Mouse (Mus musculus) heart, adult 18-20 months (tissue): ENCODE data around the gene Cnpy3. TPM values are rescaled to one million over a fixed set of nuclear protein-coding genes. Genes with fewer than 3 reads are reported as not detected.
"Not testable (repeated sequence)": the region's sequence is repeated elsewhere in the genome, so short reads cannot be mapped to it uniquely, and the experiment has no call there.

Source experiments
- DNase-seq, 2 experiments: peaks; one replicate each; pipeline ENCODE4 v3.0.0; 2021 to 2022; ENCODE audit warnings: mixed read lengths in 1 of 2
- long read RNA-seq, 2 experiments: library from polyadenylated mRNA; stranded (forward); transcript quantifications; one replicate each; pipeline ENCODE4 v2.0.0; 2021
- total RNA-seq, 2 experiments: library from RNA; stranded (reverse); gene quantifications; 2 replicates each; pipeline ENCODE4 v1.2.3; 2021

Cnpy3 gene
- 10 to 100 TPM; 16.5 to 18.2 TPM for total RNA-seq
- long read RNA-seq, experiment 1, transcript Cnpy3-201 (6 exons, 1,908 nt), result major isoform, 27 of 35 reads
- long read RNA-seq, experiment 1, partial matches to known transcripts, result 1 of 35 reads
- long read RNA-seq, experiment 1, other reads (novel, unspliced or antisense), result 5 of 35 reads
- long read RNA-seq, experiment 2, transcript Cnpy3-201 (6 exons, 1,908 nt), result major isoform, 14 of 17 reads
- long read RNA-seq, experiment 2, partial matches to known transcripts, result 0 of 17 reads
- long read RNA-seq, experiment 2, other reads (novel, unspliced or antisense), result 2 of 17 reads

DNA sequence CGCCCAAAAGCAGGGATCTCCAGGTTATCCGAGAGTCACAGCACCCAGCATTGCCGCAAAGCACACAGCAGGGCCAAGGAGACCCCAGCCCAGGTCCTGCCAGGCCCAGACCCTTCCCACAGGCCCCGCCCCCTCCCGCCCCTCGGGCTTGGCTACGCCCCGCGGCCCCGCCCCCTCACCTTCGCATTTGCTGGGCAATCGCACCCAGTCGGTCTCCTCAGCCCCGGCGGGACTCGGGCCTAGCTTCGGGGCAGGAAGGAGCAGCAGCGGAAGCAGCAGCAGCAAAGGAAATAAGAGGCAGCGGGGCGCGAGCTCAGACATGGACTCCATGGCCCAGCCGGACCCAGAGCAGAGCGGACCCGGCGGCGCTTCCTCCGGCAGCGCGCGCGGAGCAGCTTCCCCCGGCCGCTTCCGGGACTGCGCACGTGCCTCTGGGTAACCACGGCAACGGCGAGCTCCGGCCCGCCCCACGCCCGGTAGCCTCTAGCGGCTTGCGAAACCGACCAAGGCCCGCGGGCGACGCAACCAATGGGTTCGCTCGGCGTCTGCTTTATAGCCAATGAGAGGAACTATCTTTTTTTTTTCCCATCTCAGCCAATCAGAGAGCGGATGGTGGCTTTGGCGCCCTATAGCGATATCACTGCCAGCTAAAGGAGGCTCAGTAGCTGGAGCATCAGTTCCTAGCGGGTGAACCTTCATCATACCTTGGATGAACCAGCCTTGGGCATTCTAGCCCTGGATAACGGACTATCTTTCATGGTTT, at the start of gene Cnpy3:
Cnpy3 (minus strand) TSS at position 421 of the 763 bp plus-strand sequence.
- peak; percentile 93 to 98 for DNase-seq

DNA sequence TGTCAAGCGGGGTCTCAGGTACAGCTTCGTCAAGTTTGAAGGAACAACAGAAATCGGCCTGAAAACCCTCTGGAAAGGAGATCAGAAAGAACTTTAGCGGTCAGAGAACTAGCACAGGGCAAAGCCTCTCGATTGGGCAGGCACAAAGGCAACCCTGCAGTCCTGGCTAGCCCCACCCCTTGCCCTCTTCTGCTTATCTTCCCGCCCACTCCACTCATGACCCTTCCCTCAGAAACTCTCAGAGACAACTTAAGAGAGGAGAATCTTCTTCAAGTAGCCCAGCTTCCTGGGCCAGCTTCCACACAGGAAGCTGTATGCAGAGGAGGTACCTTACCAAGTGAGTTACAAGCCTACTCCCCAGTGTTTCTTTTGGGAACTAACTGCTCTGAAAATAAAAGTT, 49.7 kb upstream of the Cnpy3 start:
- DNase-seq, result no peak

DNA sequence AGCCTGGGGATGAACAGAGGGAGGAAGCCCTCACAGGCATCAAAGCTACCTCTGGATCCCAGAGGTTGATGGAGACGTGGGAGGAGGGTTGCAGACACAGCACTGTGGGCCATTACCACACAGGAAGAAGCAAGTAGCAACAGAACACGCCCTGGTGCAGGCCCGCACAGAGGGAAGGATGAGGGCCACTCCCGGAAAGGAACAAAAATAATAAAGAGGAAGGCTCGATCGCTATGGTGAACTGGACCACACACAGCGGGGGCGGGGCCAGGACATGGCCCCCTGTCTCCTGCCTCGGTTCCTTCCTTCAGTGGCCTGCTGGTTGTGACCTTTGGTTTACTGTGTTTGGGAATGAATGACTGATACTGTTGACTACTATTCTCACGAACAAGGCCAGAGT, 47.7 kb upstream of the Cnpy3 start:
- DNase-seq, result no peak

DNA sequence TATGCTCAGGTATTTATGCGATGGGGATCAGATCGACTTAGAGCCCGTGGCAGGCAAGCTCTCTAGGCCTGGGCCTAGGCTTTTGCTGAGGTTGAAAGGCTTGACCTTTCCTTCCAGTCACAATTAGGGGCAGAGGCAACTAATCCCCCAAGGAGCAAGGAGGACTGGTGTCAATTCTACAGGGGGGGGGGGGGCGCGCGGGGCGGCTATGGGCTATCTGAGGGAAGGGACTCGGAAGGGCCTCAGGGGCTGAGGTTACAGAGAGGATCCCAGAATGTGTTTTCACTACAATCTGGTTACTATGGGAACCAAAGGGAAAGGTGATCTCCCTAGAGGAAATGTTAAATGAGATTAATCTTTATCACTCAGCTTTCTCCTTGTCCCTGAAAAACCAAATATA, 45.4 kb upstream of the Cnpy3 start:
- DNase-seq, result no peak

DNA sequence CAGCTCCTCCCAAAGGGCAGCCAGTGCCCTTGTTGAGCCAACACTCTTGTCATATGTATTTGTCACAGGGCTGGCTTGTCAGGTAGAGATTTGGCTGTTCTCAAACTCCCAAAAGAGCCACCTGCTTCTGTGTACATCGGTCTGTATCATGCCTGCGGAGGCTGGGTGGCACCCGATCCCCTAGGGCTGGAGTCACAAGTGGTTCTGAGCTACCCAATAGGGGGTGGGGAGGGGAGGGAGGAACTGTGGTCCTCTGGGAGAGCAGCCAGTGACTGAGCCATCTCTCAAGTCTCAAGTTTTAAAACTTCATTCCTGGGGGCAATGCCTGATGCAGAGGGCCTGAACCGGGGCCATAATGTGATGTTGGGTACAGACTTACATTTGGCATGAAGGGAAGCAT, 44.7 kb upstream of the Cnpy3 start:
- DNase-seq, result no peak

DNA sequence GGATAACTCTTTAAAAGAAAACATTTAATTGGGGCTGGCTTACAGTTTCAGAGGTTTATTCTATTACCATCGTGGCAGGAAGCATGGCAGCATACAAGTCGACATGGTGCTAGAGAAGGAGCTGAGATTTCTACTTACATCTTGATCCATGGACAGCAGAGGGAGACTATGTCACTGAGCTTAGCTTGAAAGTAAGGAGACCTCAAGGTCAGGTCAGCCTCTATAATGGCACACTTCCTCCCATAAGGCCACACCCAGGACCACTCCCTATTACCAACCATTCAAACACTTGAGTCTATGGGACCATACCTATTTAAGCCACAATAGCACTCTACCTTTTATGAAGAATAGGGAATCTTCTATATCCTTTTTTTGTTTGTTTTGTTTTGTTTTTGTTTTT, 40.9 kb upstream of the Cnpy3 start:
- DNase-seq, result no peak

DNA sequence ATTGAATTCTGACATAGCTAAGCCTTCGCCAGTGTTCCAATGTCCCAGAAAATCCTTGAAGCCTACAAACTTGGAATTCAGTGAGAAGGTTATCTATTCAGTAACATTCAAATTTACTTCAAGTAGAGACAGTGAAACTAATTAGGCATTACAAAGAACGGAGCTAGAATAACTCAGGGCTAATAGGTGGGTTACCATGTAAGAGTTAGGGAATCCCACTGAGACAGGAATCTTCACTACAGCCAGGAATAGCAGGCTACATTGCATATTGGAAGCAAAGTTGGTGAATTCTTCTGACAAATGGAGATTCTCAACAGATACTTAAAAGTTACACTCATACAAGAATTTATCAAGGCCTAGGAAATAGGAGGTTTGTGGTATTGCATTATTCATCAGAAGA, 36.0 kb upstream of the Cnpy3 start:
- DNase-seq, result not testable (repeated sequence)

DNA sequence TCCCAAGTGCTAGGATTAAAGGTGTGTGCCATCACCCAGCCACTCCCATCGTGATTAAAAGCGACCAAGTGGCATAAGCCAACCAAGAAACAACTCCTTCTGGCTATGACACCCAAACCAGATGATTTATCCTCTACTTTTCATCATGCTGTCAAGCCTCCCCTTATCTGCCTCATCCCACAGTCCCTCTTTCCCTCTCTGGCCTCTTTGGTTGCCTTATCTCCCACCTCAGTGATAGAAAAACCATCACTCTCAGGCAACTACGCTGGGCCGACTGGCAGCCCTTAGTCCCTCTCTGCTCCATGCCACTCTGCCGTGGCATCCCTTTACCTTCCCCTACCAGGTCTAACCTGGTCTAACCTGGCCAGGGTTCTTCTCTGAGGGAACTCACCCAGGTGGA, 34.9 kb upstream of the Cnpy3 start:
- no peak for DNase-seq

DNA sequence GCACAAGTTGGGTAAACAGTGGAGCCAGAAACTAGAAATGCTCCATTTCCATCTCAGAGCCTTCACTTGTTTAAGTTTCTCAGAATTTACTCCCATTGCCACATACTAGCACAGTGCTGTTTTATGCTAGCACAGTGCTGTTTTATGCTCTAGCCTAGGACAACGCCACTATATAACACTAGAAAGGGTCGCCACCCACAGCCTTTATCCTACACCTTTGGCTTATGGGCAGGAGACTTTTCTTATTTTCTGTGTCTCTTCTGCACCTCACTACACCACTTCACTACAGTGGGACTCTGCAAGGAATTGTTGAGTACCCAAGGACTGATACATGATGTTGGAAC, 31.2 kb upstream of the Cnpy3 start:
- DNase-seq, result no peak

DNA sequence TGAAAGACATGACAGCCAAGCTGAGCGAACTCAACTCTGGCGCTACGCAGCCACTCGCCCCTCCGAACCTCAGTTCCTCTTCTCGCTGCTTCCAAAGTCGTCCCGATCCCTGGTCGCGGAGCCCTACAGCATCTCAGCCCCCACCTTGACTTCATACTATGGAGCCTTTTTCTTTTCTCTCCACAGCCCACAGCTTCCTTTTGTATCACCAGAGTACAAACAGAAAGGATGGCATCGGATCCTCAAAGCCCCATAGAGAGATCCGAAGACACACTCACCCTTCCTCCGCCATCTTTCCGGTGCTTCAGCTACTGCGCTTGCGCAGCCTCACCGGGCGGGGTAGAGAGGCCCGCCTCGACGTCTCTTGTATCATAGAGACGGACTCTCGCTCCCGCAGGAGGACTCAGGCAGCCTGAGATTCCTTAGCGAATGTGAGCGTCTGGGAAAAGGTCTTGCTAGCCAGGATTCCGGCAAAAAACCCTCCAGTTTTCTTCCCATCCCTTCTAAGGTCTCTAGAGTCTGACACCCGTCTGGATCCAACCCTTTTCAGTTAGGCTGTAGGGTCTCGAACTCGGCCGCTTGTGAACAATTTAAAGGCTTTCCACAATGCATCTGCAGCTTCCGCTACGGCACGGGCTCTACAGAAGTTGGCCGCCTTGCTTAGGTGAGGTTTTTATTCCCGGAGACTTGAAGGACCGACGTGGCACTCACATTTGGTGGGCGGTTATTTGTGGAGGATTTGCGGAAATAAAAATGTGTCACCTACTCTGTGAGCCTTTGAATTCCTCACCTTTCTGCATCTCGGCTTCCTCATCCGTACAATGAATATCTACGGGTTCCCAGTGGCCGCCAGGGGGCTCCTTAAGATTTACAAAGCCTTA, 30.6 kb upstream of the Cnpy3 start, which contains the start of gene Rpl7l1:
Rpl7l1 (minus strand) TSS at position 332 of the 881 bp plus-strand sequence.
- peak; percentile 95 to 96 for DNase-seq

DNA sequence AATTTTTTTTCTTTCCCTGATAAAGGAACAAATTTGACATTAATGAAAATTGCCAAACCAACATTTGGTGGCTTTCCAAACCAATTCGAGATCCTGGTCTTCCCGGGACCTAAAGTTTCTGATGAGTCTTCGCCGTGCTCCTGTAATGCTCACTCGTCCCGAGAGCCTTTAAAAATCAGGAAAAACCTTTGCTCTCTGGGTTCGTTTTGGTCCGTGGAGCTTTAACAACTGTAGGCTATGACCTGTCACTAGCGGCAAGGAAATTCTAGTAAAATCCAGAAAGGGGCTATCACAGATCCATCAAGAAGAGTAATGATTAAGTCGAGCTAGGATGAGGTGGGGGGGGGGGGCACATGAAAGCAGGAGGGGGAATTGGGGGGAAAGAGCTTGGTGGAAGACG, 29.9 kb upstream of the Cnpy3 start:
- no peak for DNase-seq

DNA sequence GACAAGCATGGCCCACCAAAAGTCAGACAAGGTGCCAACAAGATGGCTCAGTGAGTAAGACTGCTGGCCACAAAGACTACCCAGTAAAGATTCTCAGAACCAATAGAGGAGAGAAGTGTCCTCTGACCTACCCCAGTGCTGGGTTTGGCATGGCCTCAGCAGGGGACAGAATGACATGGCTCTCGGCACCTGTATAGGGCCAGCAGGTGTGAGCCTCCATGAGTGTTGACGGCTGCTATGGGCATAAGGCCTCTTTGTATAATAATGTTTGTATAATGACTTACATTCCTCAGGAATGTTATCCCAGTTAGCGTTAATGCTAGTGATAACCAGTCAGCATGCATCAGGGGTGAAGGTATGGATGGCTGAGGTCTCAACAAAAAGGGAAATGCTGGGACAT, 24.1 kb upstream of the Cnpy3 start:
- no peak for DNase-seq

DNA sequence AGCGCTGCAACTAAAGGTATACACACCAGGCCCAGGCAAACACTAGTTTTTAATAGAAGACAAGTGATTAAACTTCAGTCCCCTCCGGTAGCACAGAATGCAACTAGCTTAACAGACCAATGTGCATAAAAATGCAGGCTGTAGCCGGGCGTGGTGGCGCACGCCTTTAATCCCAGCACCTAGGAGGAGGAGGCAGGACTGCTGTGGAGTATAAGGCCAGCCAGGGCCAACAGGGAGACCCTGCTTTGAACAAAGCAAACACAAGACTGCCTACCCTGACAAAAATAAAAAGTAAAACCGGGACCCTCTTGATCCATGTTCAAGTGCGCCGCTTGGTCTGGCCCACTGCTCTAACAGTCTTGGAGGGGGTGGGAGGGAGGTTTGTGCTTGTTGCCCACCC, 23.1 kb upstream of the Cnpy3 start:
- no peak for DNase-seq

DNA sequence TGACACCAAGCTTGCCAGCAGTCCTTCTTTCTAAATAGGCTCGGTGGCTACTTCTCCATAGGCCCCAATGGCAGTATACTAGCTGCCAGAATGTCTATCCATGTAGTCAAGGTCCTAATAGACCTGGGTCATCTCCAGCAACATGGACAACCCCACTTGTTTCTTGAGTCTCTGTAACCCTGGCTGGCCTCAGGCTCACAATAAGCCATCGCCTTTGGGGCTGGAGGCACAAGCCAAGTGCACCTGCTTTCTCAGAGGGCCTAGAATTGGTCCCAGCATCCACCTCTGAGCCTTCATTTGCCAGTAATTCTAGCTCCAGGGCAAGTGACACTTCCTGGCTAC, 22.1 kb upstream of the Cnpy3 start:
- no peak for DNase-seq

DNA sequence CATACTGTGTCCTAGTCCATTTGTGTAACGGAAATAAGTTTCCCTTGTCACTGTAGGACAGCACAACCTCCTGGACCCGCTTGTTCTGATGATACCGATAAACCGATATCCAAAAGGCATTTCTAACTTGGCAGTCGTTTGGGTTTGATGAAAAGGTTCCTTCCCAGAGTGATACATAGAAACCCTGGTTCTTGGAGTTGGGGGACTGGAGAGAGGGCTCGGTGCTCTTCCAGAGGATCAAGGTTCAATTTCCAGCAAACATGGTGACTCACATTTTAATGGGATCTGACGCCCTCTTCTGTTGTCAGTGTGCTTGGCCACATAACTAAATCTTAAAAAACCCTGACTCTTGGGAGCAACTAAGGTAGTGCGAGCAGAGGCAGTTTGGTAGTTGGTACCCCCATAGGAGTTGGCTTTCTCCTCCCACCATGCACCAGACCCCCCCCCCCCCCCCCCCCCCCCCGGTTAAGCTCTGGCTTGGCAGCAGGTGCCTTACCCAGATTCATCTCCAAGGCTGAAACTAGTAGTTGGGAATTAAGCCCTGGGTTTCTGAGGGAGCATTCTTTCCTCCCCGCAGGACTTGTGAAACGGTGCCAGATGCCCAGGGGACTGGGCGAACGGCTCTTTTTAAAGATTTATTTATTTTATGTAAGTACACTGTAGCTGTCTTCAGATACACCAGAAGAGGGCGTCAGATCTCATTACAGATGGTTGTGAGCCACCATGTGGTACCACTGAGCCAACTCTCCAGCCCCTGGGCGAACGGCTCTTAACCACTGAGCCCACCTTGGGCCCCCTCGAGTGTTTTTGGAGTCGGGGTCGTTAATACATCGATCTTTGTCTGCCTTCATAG, 21.5 kb upstream of the Cnpy3 start:
- DNase-seq, result no peak

DNA sequence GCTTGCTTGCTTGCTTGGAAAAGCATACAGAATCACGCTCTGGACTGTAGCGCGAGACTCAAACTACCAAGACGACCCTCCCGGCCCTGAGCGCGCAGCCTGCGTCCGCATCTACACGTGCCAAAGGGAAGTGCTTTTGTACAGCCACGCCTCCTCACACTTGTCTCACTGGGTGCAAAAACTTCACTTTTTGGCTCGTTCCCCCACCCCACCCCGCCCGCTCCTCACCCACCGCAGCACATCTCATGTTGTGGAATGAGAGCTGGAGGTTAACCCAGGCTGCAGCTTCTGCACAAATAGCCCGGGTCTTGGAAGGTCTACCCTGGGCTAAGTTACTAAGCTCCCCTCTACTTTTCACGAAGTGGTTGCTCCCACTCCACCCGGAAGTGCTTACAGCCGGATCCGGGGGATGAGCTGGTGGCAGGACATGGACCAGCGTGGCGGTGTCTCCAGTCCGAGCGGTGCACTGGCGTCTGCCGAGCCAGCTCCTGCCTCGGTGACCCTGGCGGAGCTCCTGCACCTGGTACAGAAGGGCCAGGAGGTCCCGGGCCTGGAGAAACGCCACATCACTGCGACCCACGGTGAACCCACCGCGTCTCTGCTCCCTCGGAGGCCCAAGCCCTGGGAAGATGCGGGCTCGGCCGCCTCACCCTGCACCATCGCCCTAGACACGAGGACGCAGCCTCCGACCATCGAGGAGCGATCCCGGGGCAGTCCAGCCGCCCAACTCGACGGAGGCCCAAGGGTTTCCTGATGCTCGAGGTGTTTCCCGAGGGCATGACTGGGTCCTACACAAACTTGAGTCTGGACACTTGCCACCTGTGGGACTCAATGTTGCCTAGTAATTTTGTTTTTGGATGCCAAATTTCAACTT, 20.6 kb upstream of the Cnpy3 start, which contains the start of gene 2310039H08Rik:
2310039H08Rik (plus strand) TSS at position 232 of the 874 bp plus-strand sequence.
- DNase-seq, result peak; percentile 91

DNA sequence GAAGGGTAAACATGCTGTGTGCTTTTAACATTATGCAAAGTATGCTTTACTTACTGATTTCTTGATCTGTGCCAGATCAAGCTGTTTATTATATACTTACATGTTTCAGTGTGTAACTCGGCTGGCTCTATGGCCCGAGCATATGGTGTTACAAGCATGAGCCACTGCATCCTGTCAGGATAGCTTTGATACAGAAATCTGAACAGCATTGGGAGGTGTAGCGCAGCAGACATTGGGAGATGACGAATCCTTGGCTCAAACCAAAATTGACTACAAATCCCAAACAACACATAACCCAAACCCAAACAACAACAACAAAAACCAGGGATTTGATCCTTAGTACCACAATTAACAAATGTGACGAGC, 20.0 kb upstream of the Cnpy3 start:
- no peak for DNase-seq

DNA sequence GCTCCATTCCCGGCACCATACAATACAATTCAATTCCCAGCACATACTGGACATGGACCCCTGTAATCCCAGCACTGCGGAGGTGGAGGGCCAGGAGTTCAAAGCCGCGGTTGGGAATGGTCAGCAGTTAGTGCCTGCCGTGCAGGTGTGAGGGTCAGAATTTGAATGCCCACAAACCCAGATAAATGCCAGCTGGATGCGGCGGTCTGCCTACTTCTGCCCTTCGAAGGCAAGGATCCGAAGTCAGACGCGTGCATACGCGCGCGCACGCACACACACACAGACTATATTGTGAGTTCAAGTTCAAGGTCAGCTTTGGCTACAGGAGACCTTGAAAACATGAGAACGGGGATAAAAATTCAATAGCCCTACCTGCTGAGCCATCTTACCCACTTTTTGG, 19.6 kb upstream of the Cnpy3 start:
- DNase-seq, result no peak

DNA sequence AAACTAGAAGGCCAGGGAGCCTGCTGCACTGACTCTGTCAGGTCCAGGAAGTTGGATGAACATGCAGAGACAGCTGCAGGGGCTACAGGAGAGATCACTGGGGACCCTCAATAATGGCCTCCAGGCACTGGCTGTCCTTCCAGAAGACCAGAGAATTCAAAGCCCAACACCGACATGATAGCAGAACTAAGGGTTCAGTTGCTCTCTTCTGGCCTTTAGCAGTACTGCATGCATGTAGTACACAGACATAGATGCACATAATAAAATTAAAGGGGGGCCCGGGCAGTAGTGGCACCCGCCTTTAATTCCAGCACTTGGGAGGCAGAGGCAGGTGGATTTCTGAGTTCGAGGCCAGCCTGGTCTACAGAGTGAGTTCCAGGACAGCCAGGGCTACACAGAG, 19.0 kb upstream of the Cnpy3 start:
- DNase-seq, result no peak

DNA sequence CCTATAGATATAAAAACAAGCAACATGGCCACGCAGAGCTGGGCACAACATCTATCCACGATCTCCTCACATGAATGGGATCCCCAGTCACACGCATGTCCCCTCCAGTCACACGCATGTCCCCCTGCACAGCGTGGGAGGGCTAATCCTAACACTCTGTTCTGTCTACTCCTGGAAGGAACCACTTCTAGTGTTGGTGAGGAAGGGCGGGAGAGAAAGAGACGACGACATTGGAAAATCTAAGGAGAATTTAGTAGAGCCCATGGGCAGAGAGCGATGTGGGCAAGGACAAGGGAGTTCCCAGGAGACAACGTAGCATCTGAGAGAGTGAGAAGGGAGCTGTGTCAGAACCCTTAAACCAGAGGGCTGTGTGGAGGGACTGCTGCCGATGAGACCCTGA, 18.5 kb upstream of the Cnpy3 start:
- DNase-seq, result no peak

DNA sequence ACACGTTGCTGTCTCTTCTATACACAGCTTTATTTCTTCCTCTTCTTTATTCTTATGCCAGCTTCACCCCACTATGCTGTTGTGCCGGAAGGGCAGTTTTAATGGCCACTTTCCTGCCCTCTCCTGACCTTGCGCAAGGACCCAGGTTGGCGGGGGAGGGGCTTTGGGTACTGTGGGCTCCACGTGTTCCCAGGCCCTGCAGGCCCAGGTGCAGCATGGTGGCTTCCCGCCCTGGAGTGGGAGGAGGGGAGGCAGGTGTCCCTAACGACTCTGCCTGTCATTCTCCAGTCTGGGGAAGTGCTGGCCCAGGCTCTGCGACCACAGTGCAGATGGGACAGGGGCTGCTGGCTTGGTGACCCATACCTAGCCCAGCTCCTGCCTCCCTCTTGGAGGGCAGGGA, 15.9 kb upstream of the Cnpy3 start:
- no peak for DNase-seq
